Mouse (Mus musculus): Measurements from ENCODE around the gene Tle2. TPM values are rescaled to one million over a fixed set of nuclear protein-coding genes. Genes with fewer than 3 reads are reported as not detected.
A peak's percentile ranks its signal among the peaks of the same experiment; 100 is the strongest.

Gene Tle2
- polyA plus RNA-seq (2012; rRNA removed), result 100 and 115 TPM in 2 replicates

DNA sequence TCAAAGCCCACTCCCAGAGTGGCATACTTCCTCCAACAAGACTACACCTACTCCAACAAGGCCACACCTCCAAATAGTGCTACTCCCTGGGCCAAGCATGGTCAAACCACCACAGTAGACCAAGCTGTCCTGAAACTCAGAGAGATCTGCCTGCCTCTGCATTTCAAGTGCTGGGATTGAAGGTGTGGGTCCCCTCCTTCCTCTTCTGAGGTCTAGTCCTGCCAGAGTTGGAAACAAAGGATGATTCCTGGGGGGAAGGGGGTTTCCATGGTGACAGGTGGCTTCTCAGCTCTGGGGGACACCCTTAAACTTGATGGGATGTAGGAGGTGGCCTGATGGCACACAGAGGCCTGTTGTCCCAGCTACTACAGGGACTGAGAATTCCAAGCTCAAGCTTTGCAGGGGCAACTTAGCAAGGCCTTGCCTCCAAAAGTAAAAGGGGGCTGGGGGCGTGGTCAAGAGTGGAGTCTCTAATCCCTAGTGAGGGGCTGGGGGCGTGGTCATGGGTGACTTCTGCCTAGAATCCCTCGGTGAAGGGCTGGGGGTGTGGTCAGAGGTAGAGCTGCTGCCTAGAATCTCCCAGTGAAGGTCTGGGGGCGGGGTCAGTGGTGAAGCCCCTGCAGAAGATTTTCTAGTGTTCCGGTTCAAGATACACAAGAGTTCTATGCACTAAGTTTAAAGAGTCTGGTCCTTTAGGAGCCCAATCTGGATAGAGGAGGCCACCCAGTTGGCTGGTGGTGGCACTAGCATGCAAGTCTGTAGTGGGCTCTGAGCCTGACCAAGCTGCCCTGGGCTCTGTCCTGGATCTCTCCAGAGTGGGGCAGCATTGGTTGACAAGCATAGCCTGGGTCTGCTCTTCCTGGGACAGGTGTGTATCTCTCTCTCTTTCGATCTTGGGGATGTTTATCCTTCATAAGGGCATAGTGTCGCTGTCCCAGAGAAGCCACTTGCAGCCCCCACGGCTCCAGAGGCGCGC, at the start of gene Tle2:
Gene Tle2 (plus strand): TSS at position 481 of the 976 bp plus-strand sequence.
- no peak within 1 kb of the TSS for H3K27ac ChIP-seq (ENCODE audit: control insufficient read depth, insufficient read depth, low read length)
- peak within 1 kb of the TSS; percentile 50 for H3K4me3 ChIP-seq (ENCODE audit: control insufficient read depth, insufficient read depth, low read length)
- H3K36me3 ChIP-seq (ENCODE audit: control insufficient read depth, insufficient read depth, low read length), result no peaks in the 10 kb centered on the region
- WGBS, result 44% methylated on average over 10 of the region's 10 CpGs
- peaks cover 54% of the 10 kb centered on the region for H3K4me1 ChIP-seq (replicated peaks; ENCODE audit: control insufficient read depth, insufficient read depth, low read length)
- TF ChIP-seq POLR2A (IDR thresholded peaks at IDR 0.05; ENCODE audit: control insufficient read depth, extremely low read depth, insufficient read depth, low read length, poor library complexity) (no peak), CTCF (IDR thresholded peaks at IDR 0.05; ENCODE audit: borderline replicate concordance, control insufficient read depth, extremely low read depth, insufficient read depth, low read length, poor library complexity) (no peak)
- DNase-seq, result peak; percentile 33
- no peaks in the 10 kb centered on the region for H3K27me3 ChIP-seq (ENCODE audit: control insufficient read depth, insufficient read depth, low read length)

DNA sequence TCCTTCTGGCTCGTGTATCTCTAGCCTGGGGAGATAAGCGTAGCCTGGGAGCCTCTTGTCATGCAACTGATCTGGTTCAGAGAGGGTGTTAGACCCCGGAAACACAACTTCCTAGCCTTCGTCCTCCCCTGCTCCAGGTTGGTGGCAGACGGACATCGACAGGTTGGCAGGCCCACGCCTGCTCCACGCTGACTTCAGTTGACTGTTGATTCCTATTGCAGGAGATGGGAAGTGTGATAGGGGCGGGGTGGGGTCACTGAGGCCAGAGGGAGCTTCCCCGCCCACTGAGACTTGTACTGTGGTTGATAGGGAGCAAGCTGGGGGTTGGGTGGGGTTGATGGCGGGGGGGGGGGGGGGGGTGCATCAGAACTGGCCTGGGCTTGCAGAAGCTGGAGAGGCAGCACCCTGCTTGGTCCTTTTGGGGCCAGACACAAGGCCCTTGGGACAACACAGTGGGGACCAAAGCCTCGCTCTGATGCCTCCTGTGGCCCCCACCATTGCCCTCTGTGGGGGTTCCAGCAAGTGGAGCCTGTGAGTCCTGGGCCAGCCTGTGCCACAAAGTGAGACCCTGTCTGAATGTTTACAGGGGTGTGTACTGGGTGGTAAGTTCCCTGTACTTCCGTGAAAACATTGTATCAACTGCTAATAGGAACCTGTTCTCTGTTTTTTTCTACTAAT, 49.2 kb upstream of the Tle2 start:
- Histone ChIP-seq H3K27ac (ENCODE audit: control insufficient read depth, insufficient read depth, low read length) (no peak overlapping the region), H3K27me3 (ENCODE audit: control insufficient read depth, insufficient read depth, low read length) (no peaks in the 10 kb centered on the region; the same call in 1 of the 2 replicates), H3K4me1 (replicated peaks; ENCODE audit: control insufficient read depth, insufficient read depth, low read length) (peaks cover 10% of the 10 kb centered on the region; the same call in 1 of the 2 replicates), H3K4me3 (ENCODE audit: control insufficient read depth, insufficient read depth, low read length) (no peak overlapping the region), H3K36me3 (ENCODE audit: control insufficient read depth, insufficient read depth, low read length) (peaks cover 4% of the 10 kb centered on the region)
- TF ChIP-seq CTCF (IDR thresholded peaks at IDR 0.05; ENCODE audit: borderline replicate concordance, control insufficient read depth, extremely low read depth, insufficient read depth, low read length, poor library complexity) (no peak), POLR2A (IDR thresholded peaks at IDR 0.05; ENCODE audit: control insufficient read depth, extremely low read depth, insufficient read depth, low read length, poor library complexity) (no peak)
- WGBS, result 45% methylated on average over 13 of the region's 13 CpGs
- no peak for DNase-seq

- Histone ChIP-seq H3K4me1 (replicated peaks; ENCODE audit: control insufficient read depth, insufficient read depth, low read length) (peaks cover 10% of the 10 kb centered on the region; the same call in 1 of the 2 replicates), H3K4me3 (ENCODE audit: control insufficient read depth, insufficient read depth, low read length) (no peak overlapping the region), H3K36me3 (ENCODE audit: control insufficient read depth, insufficient read depth, low read length) (peaks cover 13% of the 10 kb centered on the region), H3K27ac (ENCODE audit: control insufficient read depth, insufficient read depth, low read length) (no peak overlapping the region), H3K27me3 (ENCODE audit: control insufficient read depth, insufficient read depth, low read length) (no peaks in the 10 kb centered on the region; the same call in 1 of the 2 replicates)
- DNase-seq, result peak; percentile 89
- peak; percentile 94 for TF ChIP-seq CTCF (IDR thresholded peaks at IDR 0.05; ENCODE audit: borderline replicate concordance, control insufficient read depth, extremely low read depth, insufficient read depth, low read length, poor library complexity)
- TF ChIP-seq POLR2A (IDR thresholded peaks at IDR 0.05; ENCODE audit: control insufficient read depth, extremely low read depth, insufficient read depth, low read length, poor library complexity), result no peak
- WGBS, result 10% methylated on average over 14 of the region's 14 CpGs
Measured at GRCm38 (mm10) chr10:81526779-81527178, 47.6 kb upstream of the Tle2 start.

- Histone ChIP-seq H3K36me3 (ENCODE audit: control insufficient read depth, insufficient read depth, low read length) (peaks cover 12% of the 10 kb centered on the region), H3K4me1 (replicated peaks; ENCODE audit: control insufficient read depth, insufficient read depth, low read length) (peaks cover 17% of the 10 kb centered on the region), H3K27me3 (ENCODE audit: control insufficient read depth, insufficient read depth, low read length) (no peaks in the 10 kb centered on the region), H3K4me3 (ENCODE audit: control insufficient read depth, insufficient read depth, low read length) (no peak overlapping the region), H3K27ac (ENCODE audit: control insufficient read depth, insufficient read depth, low read length) (no peak overlapping the region)
- 92% methylated on average over 16 of the region's 16 CpGs for whole genome bisulfite sequencing
- TF ChIP-seq POLR2A (IDR thresholded peaks at IDR 0.05; ENCODE audit: control insufficient read depth, extremely low read depth, insufficient read depth, low read length, poor library complexity) (no peak), CTCF (IDR thresholded peaks at IDR 0.05; ENCODE audit: borderline replicate concordance, control insufficient read depth, extremely low read depth, insufficient read depth, low read length, poor library complexity) (no peak)
- no peak for DNase-seq
Measured at GRCm38 (mm10) chr10:81534826-81535225, 39.5 kb upstream of the Tle2 start.

DNA sequence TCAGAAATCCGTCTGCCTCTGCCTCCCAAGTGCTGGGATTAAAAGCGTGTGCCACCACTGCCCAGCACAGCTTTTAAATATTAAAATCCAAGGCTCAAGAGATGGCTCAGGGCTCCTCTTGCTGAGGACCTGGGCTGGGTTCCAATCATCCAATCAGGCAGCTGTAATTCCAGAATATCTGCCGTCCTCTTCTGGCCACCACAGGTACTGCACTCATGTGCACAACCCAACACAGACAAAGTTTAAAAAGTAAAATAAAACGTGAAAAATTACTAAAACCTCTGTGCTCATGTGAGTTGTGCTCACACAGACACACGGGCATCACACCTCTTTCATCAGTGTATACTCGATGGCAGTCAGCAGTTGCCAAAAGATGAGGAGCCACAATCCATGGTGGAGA, 37.6 kb upstream of the Tle2 start:
- Histone ChIP-seq H3K36me3 (ENCODE audit: control insufficient read depth, insufficient read depth, low read length) (no peaks in the 10 kb centered on the region), H3K4me1 (replicated peaks; ENCODE audit: control insufficient read depth, insufficient read depth, low read length) (peaks cover 19% of the 10 kb centered on the region), H3K27me3 (ENCODE audit: control insufficient read depth, insufficient read depth, low read length) (no peaks in the 10 kb centered on the region), H3K27ac (ENCODE audit: control insufficient read depth, insufficient read depth, low read length) (no peak overlapping the region), H3K4me3 (ENCODE audit: control insufficient read depth, insufficient read depth, low read length) (no peak overlapping the region)
- DNase-seq, result no peak
- 87% methylated on average over 6 of the region's 6 CpGs for WGBS
- TF ChIP-seq CTCF (IDR thresholded peaks at IDR 0.05; ENCODE audit: borderline replicate concordance, control insufficient read depth, extremely low read depth, insufficient read depth, low read length, poor library complexity), result no peak
- TF ChIP-seq POLR2A (IDR thresholded peaks at IDR 0.05; ENCODE audit: control insufficient read depth, extremely low read depth, insufficient read depth, low read length, poor library complexity), result no peak

DNA sequence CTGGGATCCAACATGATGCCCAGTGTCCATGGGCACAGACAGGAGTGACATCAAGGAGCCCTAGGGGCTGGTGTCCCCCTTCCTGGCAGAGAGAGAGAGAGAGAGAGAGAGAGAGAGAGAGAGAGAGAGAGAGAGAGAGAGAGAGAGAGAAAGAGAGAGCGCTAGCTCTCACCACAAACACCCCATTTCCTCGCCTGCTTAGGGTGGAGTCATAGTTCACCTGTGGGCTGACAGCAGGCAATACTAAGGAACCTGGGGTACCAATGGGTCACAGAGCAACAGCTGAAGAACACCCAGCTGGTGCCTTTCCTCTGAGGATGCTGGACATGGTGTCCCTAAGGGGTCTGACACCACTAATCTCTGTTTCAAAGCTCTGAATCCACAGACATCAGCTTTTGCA, 36.9 kb upstream of the Tle2 start:
- no peak overlapping the region for H3K27ac ChIP-seq (ENCODE audit: control insufficient read depth, insufficient read depth, low read length)
- H3K4me1 ChIP-seq (replicated peaks; ENCODE audit: control insufficient read depth, insufficient read depth, low read length), result peaks cover 23% of the 10 kb centered on the region
- no peaks in the 10 kb centered on the region for H3K27me3 ChIP-seq (ENCODE audit: control insufficient read depth, insufficient read depth, low read length)
- no peaks in the 10 kb centered on the region for H3K36me3 ChIP-seq (ENCODE audit: control insufficient read depth, insufficient read depth, low read length)
- whole genome bisulfite sequencing, result 52% methylated on average over 2 of the region's 2 CpGs
- no peak for DNase-seq
- TF ChIP-seq POLR2A (IDR thresholded peaks at IDR 0.05; ENCODE audit: control insufficient read depth, extremely low read depth, insufficient read depth, low read length, poor library complexity), result no peak
- TF ChIP-seq CTCF (IDR thresholded peaks at IDR 0.05; ENCODE audit: borderline replicate concordance, control insufficient read depth, extremely low read depth, insufficient read depth, low read length, poor library complexity), result no peak
- H3K4me3 ChIP-seq (ENCODE audit: control insufficient read depth, insufficient read depth, low read length), result no peak overlapping the region
